Mouse (Mus musculus) cerebellum, postnatal 14 days (tissue): ENCODE results near the gene Ctc1.
"Not testable (repeated sequence)": the region's sequence is repeated elsewhere in the genome, so short reads cannot be mapped to it uniquely, and the experiment has no call there.

Source experiments
- DNase-seq, 2 experiments: peaks; one replicate each; pipeline ENCODE4 v3.0.0; 2021; ENCODE audit warnings: mixed read lengths in 2 of 2

Ctc1 gene

GRCm38 (mm10) chr11:69015644-69016441, at the start of gene Ctc1:
Gene Ctc1, plus strand, starts transcription at chr11:69015911.
- DNase-seq, result peak; percentile 92 to 93

DNA sequence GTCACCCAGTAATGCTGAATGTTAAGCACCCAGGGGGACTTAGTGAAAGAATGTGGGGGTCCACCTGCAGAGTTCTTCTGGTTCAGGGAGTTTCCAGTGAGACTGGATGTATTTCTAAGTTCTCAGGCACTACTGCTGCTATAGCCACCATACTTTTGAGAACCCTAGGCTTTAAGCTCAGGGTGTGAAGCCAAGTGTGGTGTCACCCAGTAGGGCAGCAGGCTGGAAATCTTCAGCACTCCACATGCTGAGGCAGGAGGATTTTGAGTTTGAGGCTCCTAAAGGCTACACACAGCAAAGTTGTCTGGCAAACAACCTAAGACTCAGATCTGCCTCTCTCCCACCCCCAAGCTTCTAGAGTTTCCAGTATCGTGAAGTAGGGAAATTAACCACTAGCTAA, 49.2 kb upstream of the Ctc1 start:
- DNase-seq, result no peak

GRCm38 (mm10) chr11:68967337-68968282, 48.1 kb upstream of the Ctc1 start, which contains the start of gene Slc25a35:
Gene Slc25a35, plus strand, starts transcription at chr11:68968131.
- peak; percentile 92 to 93 for DNase-seq

DNA sequence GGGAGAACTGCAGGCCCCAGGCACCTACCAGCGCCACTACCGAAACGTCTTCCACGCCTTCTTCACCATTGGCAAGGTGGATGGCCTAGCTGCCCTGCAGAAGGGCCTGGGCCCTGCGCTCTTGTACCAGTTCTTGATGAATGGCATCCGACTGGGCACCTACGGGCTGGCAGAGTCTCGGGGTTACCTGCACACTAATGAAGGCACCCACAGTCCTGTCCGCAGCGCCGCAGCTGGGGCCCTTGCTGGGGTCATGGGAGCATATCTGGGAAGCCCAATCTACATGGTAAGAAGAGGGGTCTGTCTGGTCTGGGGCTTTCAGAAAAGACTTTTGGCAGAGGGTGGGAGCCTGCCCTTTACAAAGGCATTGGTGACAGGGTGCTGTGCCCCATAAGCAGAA, 47.0 kb upstream of the Ctc1 start:
- DNase-seq, result no peak

- DNase-seq, result no peak
Observed at GRCm38 (mm10) chr11:68970232-68970631, 45.5 kb upstream of the Ctc1 start.

GRCm38 (mm10) chr11:68973250-68974058, 42.3 kb upstream of the Ctc1 start:
- peak; percentile 89 to 90 for DNase-seq

- no peak for DNase-seq
Observed at GRCm38 (mm10) chr11:68974059-68974450, 41.7 kb upstream of the Ctc1 start.

GRCm38 (mm10) chr11:68975085-68975484, 40.6 kb upstream of the Ctc1 start, which contains the start of gene Rangrf:
Gene Rangrf, minus strand, starts transcription at chr11:68975185.
- no peak for DNase-seq

- DNase-seq, result no peak
Observed at GRCm38 (mm10) chr11:68975601-68976000, 40.1 kb upstream of the Ctc1 start.

DNA sequence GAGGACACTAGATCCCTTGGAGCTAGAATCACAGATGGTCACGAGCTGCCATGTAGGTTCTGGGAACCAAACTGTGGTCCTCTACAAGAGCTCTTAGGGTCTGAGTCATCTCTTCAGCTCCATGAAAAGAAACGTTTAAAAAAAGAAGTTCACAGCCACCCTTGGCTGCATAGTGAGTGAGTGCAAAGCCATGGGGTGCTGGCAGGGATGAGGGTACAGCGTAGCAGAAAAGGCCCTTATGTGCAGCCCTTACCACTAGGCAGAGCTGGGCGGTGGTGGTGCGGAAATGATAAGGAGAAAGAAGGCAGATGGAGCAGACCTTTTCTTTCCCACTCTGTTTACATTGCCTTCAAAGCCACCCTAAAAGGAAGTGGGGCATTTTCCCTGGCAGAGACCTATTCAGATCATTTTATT, 36.4 kb upstream of the Ctc1 start:
- DNase-seq, result no peak

DNA sequence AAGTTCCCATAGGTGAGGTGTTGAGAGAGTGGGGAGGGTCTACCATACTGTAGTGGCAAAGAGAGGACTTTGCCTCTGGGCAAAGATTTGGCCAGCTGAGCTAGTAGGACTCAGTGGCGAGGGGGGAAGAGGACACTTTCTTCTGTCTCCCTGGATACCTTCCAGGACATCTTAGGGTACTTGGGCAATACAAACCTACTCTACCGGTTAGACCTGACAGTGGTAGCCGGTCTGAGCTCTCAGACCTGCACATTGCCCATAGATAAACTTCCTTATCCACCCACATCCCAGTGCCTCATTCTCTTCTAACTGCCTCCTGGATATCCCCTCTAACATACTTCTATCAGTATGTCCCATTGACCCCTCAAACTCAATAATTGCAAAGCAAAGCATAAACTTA, 34.8 kb upstream of the Ctc1 start:
- no peak for DNase-seq

DNA sequence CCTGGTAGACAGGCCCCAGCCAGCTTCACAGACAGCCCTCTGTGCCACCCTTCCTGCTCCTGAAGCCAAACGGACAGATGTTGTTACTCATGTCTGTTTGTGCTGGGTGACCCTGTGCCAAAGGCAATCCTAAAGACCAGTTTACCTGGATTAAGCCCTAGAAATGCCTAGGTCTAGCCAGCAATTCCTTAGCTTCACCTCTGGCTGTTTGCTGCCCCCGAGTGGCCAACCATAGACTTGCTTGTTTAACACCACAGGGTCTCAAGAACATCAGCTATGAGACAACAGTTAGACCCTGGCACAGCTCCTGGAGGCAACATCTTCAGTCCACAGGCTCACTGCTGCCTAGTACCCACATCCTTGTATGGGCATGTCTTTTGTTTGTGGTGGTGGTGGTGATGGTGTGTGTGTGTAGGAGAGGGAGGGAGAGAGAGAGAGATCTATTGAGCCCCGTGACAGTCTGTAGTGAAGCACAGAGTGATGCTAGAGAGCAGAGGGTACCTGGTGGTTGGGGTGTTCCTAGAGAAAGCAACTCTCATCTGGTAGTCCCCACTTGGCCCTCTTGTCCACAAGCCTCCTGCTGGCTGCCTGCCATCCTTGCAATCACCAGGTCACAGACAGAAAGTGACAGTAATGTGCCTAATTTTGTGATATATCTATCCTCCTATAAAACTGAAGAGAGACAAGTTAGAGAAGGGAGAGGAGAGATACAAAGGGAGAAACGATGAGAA, 32.9 kb upstream of the Ctc1 start:
- peak; percentile 86 to 92 for DNase-seq

DNA sequence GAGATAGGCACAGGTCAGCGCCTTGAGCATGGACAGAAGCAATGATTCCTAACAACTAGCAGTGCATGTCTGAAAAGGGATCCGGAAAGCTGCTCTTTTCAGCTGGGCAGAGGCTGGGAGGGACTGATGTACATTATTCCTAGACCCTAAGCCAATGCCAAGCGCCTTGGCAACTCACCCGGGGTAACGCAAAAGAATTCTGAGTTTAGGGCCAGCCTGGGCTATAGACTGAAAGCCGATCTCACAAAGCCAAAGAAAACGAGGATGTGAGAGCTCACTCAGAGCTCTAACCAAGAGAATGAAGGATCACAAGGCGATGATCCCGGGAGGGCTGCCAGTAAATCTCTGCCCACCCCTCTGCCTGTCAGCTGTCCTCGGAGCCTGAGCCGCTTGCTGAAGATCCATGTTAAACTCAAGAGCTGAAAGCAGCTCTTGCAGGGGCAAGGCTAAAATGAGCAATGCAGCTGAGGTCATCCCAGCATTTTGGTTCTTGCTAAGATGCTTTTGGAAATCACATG, 28.3 kb upstream of the Ctc1 start:
- DNase-seq, result peak; percentile 61 to 72

- DNase-seq, result peak; percentile 84 to 89
Observed at GRCm38 (mm10) chr11:68988341-68988740, 27.4 kb upstream of the Ctc1 start.

DNA sequence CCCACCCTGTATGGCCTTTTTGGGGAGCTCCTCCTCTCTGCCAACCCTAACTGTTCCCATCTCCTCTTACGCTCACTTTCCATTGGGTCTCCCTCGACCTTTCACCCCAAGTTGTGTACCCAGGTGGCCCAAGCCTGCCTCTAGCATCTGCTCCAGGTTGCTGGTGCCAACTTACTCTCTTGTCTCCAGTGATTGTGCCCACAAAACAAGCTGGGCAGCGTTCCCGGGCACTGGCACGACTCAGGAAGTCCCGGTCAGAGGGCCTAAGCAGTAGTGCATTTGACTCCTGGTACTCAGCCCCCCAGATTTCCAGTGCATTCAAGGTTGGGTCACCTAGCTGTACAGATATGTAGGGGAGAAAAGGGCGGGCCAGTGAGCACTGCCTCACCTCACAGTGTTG, 22.6 kb upstream of the Ctc1 start:
- DNase-seq, result peak; percentile 82 to 89

DNA sequence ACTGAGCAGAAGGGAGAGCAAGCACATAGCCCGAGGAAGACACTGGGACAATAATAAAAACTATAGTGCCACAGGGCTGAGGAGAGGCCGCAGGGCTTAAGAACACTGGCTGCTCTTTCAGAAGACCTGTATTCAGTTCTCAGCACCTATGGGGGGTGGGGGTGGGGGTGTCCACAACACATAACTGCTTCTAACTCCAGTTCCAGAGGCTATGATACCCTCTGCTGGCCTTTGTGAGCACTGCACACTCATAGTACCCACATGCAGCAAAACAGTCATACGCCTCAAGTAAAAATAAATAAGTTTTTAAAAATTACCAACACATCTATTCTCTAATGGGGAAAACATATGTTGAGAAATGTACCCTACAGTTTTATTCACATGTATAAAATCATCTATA, 21.3 kb upstream of the Ctc1 start:
- DNase-seq, result peak in 1 of 2 experiments; percentile 60

DNA sequence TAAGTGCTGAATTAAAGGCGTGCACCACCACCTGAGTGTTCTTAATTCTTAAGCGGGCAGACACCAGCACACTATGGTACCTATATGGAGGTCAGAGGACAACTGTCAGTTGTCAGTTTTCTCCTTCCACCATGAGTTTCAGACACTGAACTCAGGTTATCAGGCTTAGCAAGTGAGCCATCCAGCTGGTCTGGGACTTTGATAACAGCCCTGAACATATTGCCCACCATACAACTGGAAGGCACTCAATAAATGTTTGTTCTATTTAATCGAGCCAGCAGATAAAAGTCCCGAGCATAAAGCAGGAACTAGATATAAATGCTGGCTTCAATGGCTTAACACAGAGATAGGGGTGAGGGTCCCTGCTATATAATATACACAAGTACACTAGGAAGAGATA, 18.6 kb upstream of the Ctc1 start:
- DNase-seq, result no peak

- not testable (repeated sequence) for DNase-seq
Observed at GRCm38 (mm10) chr11:69002782-69003181, 12.9 kb upstream of the Ctc1 start.

DNA sequence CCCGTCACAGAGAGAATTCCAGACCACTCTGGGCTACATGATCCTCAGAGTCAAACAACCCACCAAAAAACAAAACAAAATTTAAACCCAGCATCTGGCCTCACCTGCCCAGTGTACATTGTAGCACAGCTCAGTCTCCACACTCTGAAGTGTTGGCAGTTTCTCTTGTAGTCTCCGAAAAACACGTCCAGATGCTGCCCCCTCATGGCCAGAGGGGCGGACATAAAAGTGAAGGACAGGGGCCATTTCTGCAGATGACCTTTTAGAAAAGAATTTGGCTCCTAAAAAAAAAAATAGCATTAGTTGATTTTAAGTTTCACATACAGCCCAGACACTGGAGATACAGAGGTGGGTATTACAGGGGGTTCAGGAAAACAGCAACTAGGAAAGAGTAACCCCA, 12.1 kb upstream of the Ctc1 start:
- peak in 1 of 2 experiments; percentile 42 for DNase-seq

DNA sequence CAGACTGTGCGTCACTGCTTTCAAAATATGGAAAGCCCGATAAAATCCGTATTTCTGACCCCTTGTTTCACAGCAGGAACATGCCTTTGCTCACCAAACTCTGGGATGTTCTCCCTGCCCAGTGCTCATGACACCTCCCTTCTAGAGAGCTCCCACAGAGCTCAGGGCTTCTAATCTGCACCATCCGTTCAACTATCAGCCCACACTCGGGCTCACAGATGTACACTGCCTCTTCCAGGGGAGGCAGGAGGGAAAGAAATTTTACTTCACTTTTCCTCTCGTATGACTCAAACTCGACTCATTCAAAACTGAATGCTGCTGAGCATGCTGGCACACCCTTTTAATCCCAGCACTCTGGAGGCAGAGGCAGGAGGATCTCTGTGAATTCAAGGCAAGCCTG, 10.5 kb upstream of the Ctc1 start:
- DNase-seq, result no peak

- not testable (repeated sequence) for DNase-seq
Observed at GRCm38 (mm10) chr11:69006575-69006974, 9.1 kb upstream of the Ctc1 start.
